Mouse (Mus musculus) erythroblast, embryonic 14.5 days (primary cell): ENCODE measurements around the gene Tmie.

Source experiments
- GATA1 ChIP-seq: IDR thresholded peaks from 2 replicates; pipeline ENCODE4 v1.6.1; 2012; ENCODE audit warnings: low read length, inconsistent platforms, mixed read lengths
- TAL1 ChIP-seq: IDR thresholded peaks from 3 replicates; pipeline ENCODE4 v1.6.1; 2012; ENCODE audit warnings: low read length, inconsistent platforms, mixed read lengths

- TF ChIP-seq TAL1 (no peak), GATA1 (no peak)
These were observed 24.0 kb downstream of the Tmie start for GRCm38 (mm10) chr9:110855903-110856302.
